Mouse (Mus musculus): Measurements from ENCODE around the gene Gapdh. TPM values are rescaled to one million over a fixed set of nuclear protein-coding genes. Genes with fewer than 3 reads are reported as not detected.

Gapdh gene
- polyA plus RNA-seq, 1 experiment from 2014 or later, result 1,389 TPM

DNA sequence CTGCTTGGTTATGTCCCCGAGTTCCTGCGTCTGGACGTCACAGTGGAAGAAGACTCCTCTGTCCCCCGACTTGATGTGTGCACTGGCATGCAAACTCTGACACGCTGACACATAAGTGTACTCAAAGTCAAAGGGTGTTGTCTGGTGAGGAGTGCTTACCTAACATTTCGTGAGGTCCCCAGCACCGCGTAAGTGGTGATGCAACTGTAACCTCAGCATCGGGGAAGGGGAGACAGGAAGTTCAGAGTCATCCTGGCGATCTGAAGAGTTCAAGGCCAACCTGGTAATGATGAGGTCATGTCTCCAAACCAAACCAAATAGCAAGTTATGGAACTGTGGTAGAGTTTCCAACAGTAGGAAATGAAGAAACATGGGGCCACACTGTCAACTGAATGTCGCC, 53.7 kb downstream of the Gapdh start:
- 94% methylated on average over 11 of the region's 11 CpGs for WGBS
- Histone ChIP-seq H3K4me2 (no peak overlapping the region), H3K36me3 (replicated peaks) (peaks cover 79% of the 10 kb centered on the region), H3K27ac (no peak overlapping the region), H3K9me3 (no peaks in the 10 kb centered on the region), H3K4me3 (no peak overlapping the region), H3K4me1 (no peaks in the 10 kb centered on the region), H3K27me3 (replicated peaks) (no peaks in the 10 kb centered on the region), H3K9ac (no peak overlapping the region)
- no peak for ATAC-seq (replicated peaks)

Small RNAs within 50 kb of the gene (microRNA-seq; reads per million reads assigned to microRNA genes)
- gene Mir3098, result 1.1 reads per million

Other genes with a start within 250 kb of the Gapdh start
- 880 and 884 TPM in 2 replicates for gene Ptms, start 246.4 kb downstream of the Gapdh start, polyA plus RNA-seq (2015; fragmentation: Nextera tagmentation; extraction: Ambion mirVana)
- 559 and 568 TPM in 2 replicates for gene Mlf2, start 235.1 kb downstream of the Gapdh start, polyA plus RNA-seq (2015; fragmentation: Nextera tagmentation; extraction: Ambion mirVana)
- 94.5 and 95.5 TPM in 2 replicates for gene Cops7a, start 200.9 kb downstream of the Gapdh start, polyA plus RNA-seq (2015; fragmentation: Nextera tagmentation; extraction: Ambion mirVana)
- 70.8 and 75.8 TPM in 2 replicates for gene Pianp, start 169.8 kb downstream of the Gapdh start, polyA plus RNA-seq (2015; fragmentation: Nextera tagmentation; extraction: Ambion mirVana)
- 19.1 and 19.9 TPM in 2 replicates for gene Zfp384, start 157.3 kb downstream of the Gapdh start, polyA plus RNA-seq (2015; fragmentation: Nextera tagmentation; extraction: Ambion mirVana)
- 165 and 178 TPM in 2 replicates for gene Ing4, start 126.7 kb downstream of the Gapdh start, polyA plus RNA-seq (2015; fragmentation: Nextera tagmentation; extraction: Ambion mirVana)
- 18.4 and 19.6 TPM in 2 replicates for gene Acrbp, start 116.8 kb downstream of the Gapdh start, polyA plus RNA-seq (2015; fragmentation: Nextera tagmentation; extraction: Ambion mirVana)
- 0.56 and 0.60 TPM in 2 replicates for gene Lpar5, start 98.5 kb downstream of the Gapdh start, polyA plus RNA-seq (2015; fragmentation: Nextera tagmentation; extraction: Ambion mirVana)
- gene Chd4, start 70.5 kb downstream of the Gapdh start, polyA plus RNA-seq (2015; fragmentation: Nextera tagmentation; extraction: Ambion mirVana), result 105 and 125 TPM in 2 replicates
- 48.4 and 49.1 TPM in 2 replicates for gene Nop2, start 34.6 kb downstream of the Gapdh start, polyA plus RNA-seq (2015; fragmentation: Nextera tagmentation; extraction: Ambion mirVana)
- 22.0 and 23.3 TPM in 2 replicates for gene Iffo1, start 21.2 kb downstream of the Gapdh start, polyA plus RNA-seq (2015; fragmentation: Nextera tagmentation; extraction: Ambion mirVana)
- gene Ncapd2, start 25.2 kb upstream of the Gapdh start, polyA plus RNA-seq (2015; fragmentation: Nextera tagmentation; extraction: Ambion mirVana), result 58.3 and 58.6 TPM in 2 replicates
- gene Mrpl51, start 25.3 kb upstream of the Gapdh start, polyA plus RNA-seq (2015; fragmentation: Nextera tagmentation; extraction: Ambion mirVana), result 129 and 131 TPM in 2 replicates
- 15.5 and 16.5 TPM in 2 replicates for gene Vamp1, start 49.1 kb upstream of the Gapdh start, polyA plus RNA-seq (2015; fragmentation: Nextera tagmentation; extraction: Ambion mirVana)
- 6.3 TPM in 2 replicates for gene Tapbpl, start 65.4 kb upstream of the Gapdh start, polyA plus RNA-seq (2015; fragmentation: Nextera tagmentation; extraction: Ambion mirVana)
- 1.4 and 2.3 TPM in 2 replicates for gene Cd27, start 70.5 kb upstream of the Gapdh start, polyA plus RNA-seq (2015; fragmentation: Nextera tagmentation; extraction: Ambion mirVana)
- gene Tuba3a, start 119.6 kb upstream of the Gapdh start, polyA plus RNA-seq (2015; fragmentation: Nextera tagmentation; extraction: Ambion mirVana), result not detected in 2 replicates
- gene Ltbr, start 147.4 kb upstream of the Gapdh start, polyA plus RNA-seq (2015; fragmentation: Nextera tagmentation; extraction: Ambion mirVana), result 14.2 and 16.4 TPM in 2 replicates
- gene Scnn1a, start 154.2 kb upstream of the Gapdh start, polyA plus RNA-seq (2015; fragmentation: Nextera tagmentation; extraction: Ambion mirVana), result 0.70 and 0.72 TPM in 2 replicates
- gene Tnfrsf1a, start 182.9 kb upstream of the Gapdh start, polyA plus RNA-seq (2015; fragmentation: Nextera tagmentation; extraction: Ambion mirVana), result 11.6 and 14.6 TPM in 2 replicates
- 0.23 and 0.32 TPM in 2 replicates for gene Plekhg6, start 214.3 kb upstream of the Gapdh start, polyA plus RNA-seq (2015; fragmentation: Nextera tagmentation; extraction: Ambion mirVana)

All from midbrain, embryonic 15.5 days (tissue).